Mouse (Mus musculus) heart, adult 2 months (tissue): Measurements from ENCODE around the gene Olfr361.

ENCODE experiments used
- EP300 ChIP-seq: fragments of 200-500 bp; IDR thresholded peaks from 2 replicates; pipeline ENCODE4 v1.6.1; 2011; ENCODE audit warnings: low read depth, low read length, control low read depth; ENCODE audit not compliant: insufficient read depth
- POLR2A ChIP-seq: fragments of 200-500 bp; IDR thresholded peaks from 2 replicates; pipeline ENCODE4 v1.6.1; 2011; ENCODE audit warnings: mild to moderate bottlenecking, low read depth, low read length, control low read depth; ENCODE audit not compliant: insufficient read depth

DNA sequence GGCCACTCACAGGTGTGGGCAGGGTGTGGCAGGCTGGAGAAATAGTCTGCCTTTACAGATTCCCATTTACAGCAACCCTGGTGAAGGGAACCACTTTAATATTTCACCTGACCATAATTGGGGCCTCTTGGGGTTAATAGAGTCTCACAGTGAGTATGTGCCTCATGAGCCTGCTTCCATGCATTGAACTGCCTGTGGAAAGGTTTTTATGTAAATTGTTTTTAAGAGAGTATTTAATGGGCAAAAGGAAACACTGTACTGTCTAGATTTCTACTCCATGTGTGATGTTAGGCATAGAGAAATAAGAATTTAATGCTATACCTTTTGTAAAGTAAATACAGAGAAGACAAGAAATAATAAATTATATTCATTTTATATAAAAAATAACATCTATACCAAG is 23.6 kb downstream of the Olfr361 start, which contains the start of gene Olfr360:
- TF ChIP-seq EP300, result no peak
- no peak for TF ChIP-seq POLR2A
